Mouse (Mus musculus): ENCODE results near the gene 1700012P22Rik.

- TF ChIP-seq EP300 (IDR thresholded peaks at IDR 0.05; ENCODE audit: low read depth) (no peak), CTCF (IDR thresholded peaks at IDR 0.05; ENCODE audit: low read depth) (no peak)
Measured at GRCm38 (mm10) chr4:144463656-144464055, 25.1 kb upstream of the 1700012P22Rik start, which contains the start of gene Aadacl3.
